In the genomic region with DNA sequence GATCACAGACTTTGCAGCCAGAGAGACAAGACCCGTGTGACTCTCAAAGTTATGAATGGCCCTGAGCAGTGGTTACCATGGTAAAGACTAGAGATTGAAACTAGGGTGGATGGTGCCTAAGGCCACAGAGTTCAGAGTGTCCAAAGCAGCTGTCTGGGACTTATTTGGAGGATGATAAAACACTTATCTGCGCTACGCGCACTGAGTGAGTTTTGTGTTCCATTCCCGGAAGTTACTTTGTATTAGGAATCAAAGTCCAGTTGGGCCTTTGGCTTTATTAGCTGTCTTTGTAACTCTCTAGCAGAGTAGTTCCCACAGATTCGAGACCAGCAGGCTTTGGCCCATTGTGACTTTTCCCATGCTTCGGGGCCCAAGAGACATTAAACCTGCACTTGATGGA, we compare ENCODE assay signal across 18 mouse cellular contexts.
A peak's percentile ranks its signal among the peaks of the same experiment; 100 is the strongest.
DNase-seq lines count a peak whose midpoint lies in the region; ATAC-seq and TF ChIP-seq lines count a peak whose summit lies in the region.
"Had no signal": no experiment of that assay in that cellular context is flagged by ENCODE, and none has a peak within 500 bp of the region (broad histone marks: within the 10 kb centered on the region; RNA-seq: fewer than 3 reads in every experiment).

No protein-coding gene starts in this region.

- no peak overlapping the region for H3K4me3 ChIP-seq in liver, adult 2 months (ENCODE audit: insufficient read depth, low read depth, low read length)
- H3K4me3 ChIP-seq in liver, postnatal 0 days (ENCODE audit: low read depth, low read length) = no peak overlapping the region
- no peak overlapping the region for H3K4me3 ChIP-seq in intestine, embryonic 16.5 days (ENCODE audit: low read length)
- H3K4me3 ChIP-seq in small intestine, adult 2 months (ENCODE audit: low read depth, low read length) = no peak overlapping the region
- H3K4me3 ChIP-seq: erythroblast, embryonic 14.5 days; forebrain, embryonic 15.5 days had no signal

- H3K9me3 ChIP-seq in liver, postnatal 0 days (ENCODE audit: low read length) = no peaks in the 10 kb centered on the region
- no peaks in the 10 kb centered on the region for H3K9me3 ChIP-seq in intestine, embryonic 16.5 days (ENCODE audit: control insufficient read depth, low read length)
- H3K9me3 ChIP-seq: forebrain, embryonic 15.5 days had no signal

- no peak overlapping the region for H3K4me2 ChIP-seq in liver, postnatal 0 days (ENCODE audit: low read depth, low read length)
- H3K4me2 ChIP-seq in intestine, embryonic 16.5 days (ENCODE audit: low read depth, low read length) = no peak overlapping the region
- H3K4me2 ChIP-seq: forebrain, embryonic 15.5 days had no signal

- no peaks in the 10 kb centered on the region for H3K36me3 ChIP-seq in liver, adult 2 months (ENCODE audit: control insufficient read depth, insufficient read depth, low read length)
- H3K36me3 ChIP-seq in liver, postnatal 0 days (replicated peaks; ENCODE audit: insufficient read depth, low read length) = no peaks in the 10 kb centered on the region
- H3K36me3 ChIP-seq in intestine, embryonic 16.5 days (ENCODE audit: control insufficient read depth, insufficient read depth, low read length) = no peaks in the 10 kb centered on the region
- H3K36me3 ChIP-seq in small intestine, adult 2 months (ENCODE audit: control insufficient read depth, insufficient read depth, low read length) = no peaks in the 10 kb centered on the region
- H3K36me3 ChIP-seq: forebrain, embryonic 15.5 days had no signal

- TF ChIP-seq POLR2A in liver, adult 2 months (IDR thresholded peaks at IDR 0.05; ENCODE audit: extremely low read depth, insufficient read depth, low read length) = no peak
- TF ChIP-seq POLR2A in small intestine, adult 2 months (IDR thresholded peaks at IDR 0.05; ENCODE audit: low read depth, low read length) = no peak

- no peaks in the 10 kb centered on the region for H3K27me3 ChIP-seq in liver, adult 2 months (ENCODE audit: control insufficient read depth, insufficient read depth, low read length)
- H3K27me3 ChIP-seq in liver, postnatal 0 days (ENCODE audit: insufficient read depth, low read length) = no peaks in the 10 kb centered on the region
- H3K27me3 ChIP-seq in intestine, embryonic 16.5 days (replicated peaks; ENCODE audit: control insufficient read depth, insufficient read depth, low read length) = no peaks in the 10 kb centered on the region
- H3K27me3 ChIP-seq in small intestine, adult 2 months (ENCODE audit: control insufficient read depth, insufficient read depth, low read length) = no peaks in the 10 kb centered on the region
- H3K27me3 ChIP-seq: CH12.LX; forebrain, embryonic 15.5 days had no signal

- no peaks in the 10 kb centered on the region for H3K79me2 ChIP-seq in liver, adult 2 months (ENCODE audit: control insufficient read depth, insufficient read depth, low read length)

- no peak overlapping the region for H3K27ac ChIP-seq in liver, adult 2 months (replicated peaks; ENCODE audit: insufficient read depth, low read depth, low read length)
- H3K27ac ChIP-seq in liver, postnatal 0 days (ENCODE audit: low read depth) = no peak overlapping the region
- no peak overlapping the region for H3K27ac ChIP-seq in intestine, embryonic 16.5 days (ENCODE audit: low read length)
- H3K27ac ChIP-seq in small intestine, adult 2 months (ENCODE audit: insufficient read depth, low read depth, low read length) = peak overlapping the region; percentile 40
- H3K27ac ChIP-seq: forebrain, embryonic 15.5 days had no signal

- no peak for TF ChIP-seq EP300 in liver, postnatal 0 days (IDR thresholded peaks at IDR 0.05; ENCODE audit: low read depth)

- H3K9ac ChIP-seq in liver, adult 2 months (ENCODE audit: low read depth, low read length) = no peak overlapping the region
- no peak overlapping the region for H3K9ac ChIP-seq in liver, postnatal 0 days (replicated peaks)
- H3K9ac ChIP-seq in intestine, embryonic 16.5 days (ENCODE audit: low read depth, low read length) = no peak overlapping the region
- H3K9ac ChIP-seq: forebrain, embryonic 15.5 days had no signal

- 65% methylated on average over 7 of the region's 7 CpGs for WGBS in liver, adult 2 months
- 74% methylated on average over 7 of the region's 7 CpGs for WGBS in liver, postnatal 0 days (ENCODE audit: insufficient replicate concordance)
- WGBS in intestine, embryonic 16.5 days = 69% methylated on average over 7 of the region's 7 CpGs
- 35% methylated on average over 7 of the region's 7 CpGs for WGBS in small intestine, adult 2 months

- no peaks in the 10 kb centered on the region for H3K4me1 ChIP-seq in liver, adult 2 months (ENCODE audit: control insufficient read depth, insufficient read depth, low read length)
- H3K4me1 ChIP-seq in liver, postnatal 0 days (ENCODE audit: insufficient read depth) = no peaks in the 10 kb centered on the region
- peaks cover 5% of the 10 kb centered on the region for H3K4me1 ChIP-seq in intestine, embryonic 16.5 days (ENCODE audit: control insufficient read depth, insufficient read depth, low read length)
- peaks cover 15% of the 10 kb centered on the region; the same call in 1 of the 2 replicates for H3K4me1 ChIP-seq in small intestine, adult 2 months (ENCODE audit: control insufficient read depth, insufficient read depth, insufficient read length, low read length)
- H3K4me1 ChIP-seq: forebrain, embryonic 15.5 days had no signal

- no peak for ATAC-seq in liver, postnatal 0 days
- peak; percentile 77 for ATAC-seq in intestine, embryonic 16.5 days
- no peak for ATAC-seq in frontal cortex, adult (ENCODE audit: low TSS enrichment)
- ATAC-seq: forebrain, embryonic 15.5 days; midbrain, embryonic 16.5 days had no signal

- peak; percentile 8 for DNase-seq in gastrocnemius, adult 18-20 months (ENCODE audit: low spot score)
- DNase-seq in gastrocnemius, postnatal 4 days (ENCODE audit: low spot score in 2 of 2) = no peak
- peak; percentile 48 for DNase-seq in liver, adult 2 months (ENCODE audit: extremely low read depth, low read depth, low spot score)
- DNase-seq in liver, postnatal 0 days = no peak
- DNase-seq in spleen, postnatal 14 days (ENCODE audit: low spot score in 2 of 2) = no peak
- DNase-seq: adrenal gland, postnatal 25 days; cerebellum, adult 9-11 months; kidney, adult 11 months; kidney, postnatal 25 days; layer of hippocampus, adult 9-11 months; lung, adult 2 months had no signal

- TF ChIP-seq CTCF in liver, adult 2 months (IDR thresholded peaks at IDR 0.05; ENCODE audit: low read depth, low read length) = no peak
- no peak for TF ChIP-seq CTCF in liver, postnatal 0 days (IDR thresholded peaks at IDR 0.05; ENCODE audit: low read depth)
- no peak for TF ChIP-seq CTCF in small intestine, adult 2 months (IDR thresholded peaks at IDR 0.05; ENCODE audit: extremely low read depth, insufficient read length, insufficient replicate concordance, low read depth, low read length)

Comparison
In these comparisons a context has a peak if more than half of its experiments do, and no peak if none do; other contexts are left out.
1. DNase-seq: peak in gastrocnemius, adult 18-20 months (single experiment) and liver, adult 2 months (single experiment); none in gastrocnemius, postnatal 4 days (0 of 2), liver, postnatal 0 days (single experiment) and spleen, postnatal 14 days (0 of 2).